Mouse (Mus musculus) heart, embryonic 14.5 days (tissue): ENCODE data around the gene Dcpp1. TPM values are rescaled to one million over a fixed set of nuclear protein-coding genes. Genes with fewer than 3 reads are reported as not detected.
"Not testable (repeated sequence)": the region's sequence is repeated elsewhere in the genome, so short reads cannot be mapped to it uniquely, and the experiment has no call there.

Source experiments
- ATAC-seq: fragments of 200-750 bp; cut with Nextera tagmentation; 2 replicates; pipeline ENCODE4 v1.8.0; 2017; ENCODE audit warnings: low read depth, moderate TSS enrichment; ENCODE audit not compliant: insufficient number of reproducible peaks, insufficient read depth, low FRiP score
- H3K27ac ChIP-seq, 2 experiments: fragments of 200-500 bp in 1 of 2; fragments of 300-500 bp in 1 of 2; sonication (generic) in 1 of 2; replicated peaks in 1 of 2; 2 replicates each; pipeline ENCODE4 v1.5.1; 2012 to 2014; ENCODE audit warnings: low read depth in 2 of 2, low read length in 2 of 2, control low read depth in 1 of 2, mild to moderate bottlenecking in 1 of 2, mixed read lengths in 1 of 2; ENCODE audit not compliant: control insufficient read depth in 1 of 2, insufficient read depth in 1 of 2
- H3K27me3 ChIP-seq: fragments of 300-500 bp; sonication (generic); 2 replicates; pipeline ENCODE4 v1.6.1; 2014; ENCODE audit warnings: mild to moderate bottlenecking, low read length, control low read depth; ENCODE audit not compliant: control insufficient read depth, insufficient read depth
- H3K36me3 ChIP-seq: fragments of 300-500 bp; sonication (generic); 2 replicates; pipeline ENCODE4 v1.6.1; 2014; ENCODE audit warnings: mild to moderate bottlenecking, control low read depth, low read length, mixed read lengths; ENCODE audit not compliant: control insufficient read depth, insufficient read depth
- H3K4me1 ChIP-seq, 2 experiments: fragments of 200-500 bp in 1 of 2; fragments of 300-500 bp in 1 of 2; sonication (generic) in 1 of 2; 2 replicates each; pipeline ENCODE4 v1.6.1; 2012 to 2014; ENCODE audit warnings: low read length in 2 of 2, control low read depth in 1 of 2, mixed read lengths in 1 of 2; ENCODE audit not compliant: control insufficient read depth in 2 of 2, insufficient read depth in 2 of 2
- H3K4me2 ChIP-seq: fragments of 300-500 bp; sonication (generic); 2 replicates; pipeline ENCODE4 v1.6.1; 2014; ENCODE audit warnings: mild to moderate bottlenecking, low read length
- H3K4me3 ChIP-seq, 2 experiments: fragments of 200-500 bp in 1 of 2; fragments of 300-500 bp in 1 of 2; sonication (generic) in 1 of 2; 2 replicates each; pipeline ENCODE4 v1.5.1; 2012 to 2014; ENCODE audit warnings: low read length in 2 of 2, mild to moderate bottlenecking in 2 of 2, control low read depth in 1 of 2, low read depth in 1 of 2, moderate library complexity in 1 of 2; ENCODE audit not compliant: control insufficient read depth in 1 of 2, insufficient read depth in 1 of 2
- H3K9ac ChIP-seq: fragments of 300-500 bp; sonication (generic); 2 replicates; pipeline ENCODE4 v1.6.1; 2014; ENCODE audit warnings: mild to moderate bottlenecking, low read length
- H3K9me3 ChIP-seq: fragments of 300-500 bp; sonication (generic); 2 replicates; pipeline ENCODE4 v1.6.1; 2016; ENCODE audit warnings: low read length, control low read depth; ENCODE audit not compliant: control insufficient read depth
- WGBS: fragments of 180-500 bp; shearing (Covaris S2); extraction: QIAGEN DNeasy Blood & Tissue Kit; methylation state at CpG from one replicate; pipeline ENCODE4 v1.1.7; 2014; 5-methylcytosine and 5-hydroxymethylcytosine counted together
- polyA plus RNA-seq: library from polyadenylated mRNA; unstranded; fragments of >200 nt; fragmentation: Nextera tagmentation; extraction: Ambion mirVana; gene quantifications from 2 replicates; pipeline ENCODE4 v1.2.1, GENCODE M21; 2014

The Dcpp1 gene
- polyA plus RNA-seq, 1 experiment from 2014 or later = not detected

- no peaks in the 10 kb centered on the region for H3K4me1 ChIP-seq
- no peaks in the 10 kb centered on the region for H3K36me3 ChIP-seq
- no peak overlapping the region for H3K4me2 ChIP-seq
- ATAC-seq = no peak
- WGBS = 85% methylated on average over 11 of the region's 11 CpGs
- H3K27me3 ChIP-seq = no peaks in the 10 kb centered on the region
- H3K9me3 ChIP-seq = no peaks in the 10 kb centered on the region
- H3K4me3 ChIP-seq = no peak overlapping the region
- no peak overlapping the region for H3K27ac ChIP-seq
- no peak overlapping the region for H3K9ac ChIP-seq
Measured at GRCm38 (mm10) chr17:23868513-23868912, 12.2 kb upstream of the Dcpp1 start.

DNA sequence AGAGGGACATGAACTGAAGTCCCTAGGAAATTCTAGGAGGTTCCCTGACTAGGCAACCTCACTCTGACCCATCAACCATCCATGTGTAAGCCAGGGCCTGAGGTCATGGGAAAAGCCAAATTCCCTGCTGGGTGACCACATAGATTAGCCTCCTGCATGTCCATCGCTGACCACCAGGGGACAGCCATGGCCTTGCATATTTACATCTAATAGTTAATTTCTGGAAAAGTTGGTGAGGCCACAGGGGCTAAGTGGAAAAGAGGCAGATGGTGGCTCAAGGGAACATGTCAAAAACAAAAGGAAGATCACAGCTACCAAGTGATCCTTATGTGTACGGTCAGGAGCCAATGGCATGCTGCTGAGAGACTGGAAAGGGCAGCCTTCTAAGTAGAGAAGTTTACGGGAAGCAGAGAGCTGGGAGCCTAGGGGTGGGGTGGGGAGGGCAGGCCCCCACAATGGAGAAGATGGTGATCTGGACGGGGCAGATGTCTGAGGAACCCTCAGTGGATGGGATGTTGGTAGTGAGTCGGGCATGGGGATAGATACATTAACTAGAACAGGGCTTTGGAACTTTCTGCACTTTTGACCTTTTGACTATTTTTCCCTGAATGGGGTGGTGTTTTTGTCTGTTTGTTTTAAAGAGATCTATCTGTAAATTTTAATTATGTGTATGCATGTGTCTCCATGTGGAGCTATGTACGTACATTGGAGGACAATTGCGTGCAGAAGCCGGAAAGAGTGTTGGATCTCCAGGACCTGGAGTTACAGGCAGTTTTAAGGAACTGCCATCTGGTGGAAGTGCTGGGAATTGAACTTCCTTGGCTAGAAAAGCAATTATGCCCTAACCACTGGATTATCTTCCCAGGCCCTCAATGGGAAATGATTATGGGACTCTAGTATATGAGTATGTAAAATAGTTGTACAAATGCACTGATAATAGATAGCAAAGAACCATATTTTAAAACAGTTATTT, 6.5 kb upstream of the Dcpp1 start:
- Histone ChIP-seq H3K9ac (no peak overlapping the region), H3K4me3 (no peak overlapping the region), H3K4me2 (no peak overlapping the region), H3K4me1 (0 out of 4 replicates have a peak, but pooled peaks cover 2 to 3% of the 10 kb centered on the region in 2 experiments), H3K9me3 (no peaks in the 10 kb centered on the region), H3K27me3 (no peaks in the 10 kb centered on the region), H3K36me3 (no peaks in the 10 kb centered on the region), H3K27ac (no peak overlapping the region)
- no peak for ATAC-seq
- WGBS = 43% methylated on average over 8 of the region's 8 CpGs

DNA sequence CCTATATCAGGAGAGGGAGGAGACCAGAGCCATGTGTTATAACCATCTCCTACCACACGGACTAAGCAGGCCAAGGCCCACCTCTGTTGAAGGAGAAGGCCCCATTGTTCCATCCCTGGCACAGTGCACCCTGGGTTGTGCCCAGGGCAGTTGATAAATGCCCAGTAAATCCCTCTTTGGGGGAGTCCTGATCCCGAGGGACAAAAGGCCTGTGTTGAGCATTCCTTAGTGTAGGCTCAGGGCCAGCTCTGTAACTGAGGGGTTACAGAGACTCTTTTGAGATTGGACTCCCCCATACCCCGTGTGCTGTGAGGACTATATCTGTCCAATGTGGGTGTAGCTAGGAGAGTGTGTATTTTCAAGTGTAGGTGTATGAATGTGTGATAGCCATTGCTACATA, 3.9 kb upstream of the Dcpp1 start:
- 0 out of 2 replicates have a peak, but pooled peaks have one; percentile 26 for ATAC-seq
- WGBS = 56% methylated on average over 3 of the region's 3 CpGs
- Histone ChIP-seq H3K4me2 (no peak overlapping the region), H3K27me3 (no peaks in the 10 kb centered on the region), H3K9me3 (no peaks in the 10 kb centered on the region), H3K36me3 (no peaks in the 10 kb centered on the region), H3K27ac (no peak overlapping the region), H3K9ac (no peak overlapping the region), H3K4me3 (no peak overlapping the region), H3K4me1 (0 out of 4 replicates have a peak, but pooled peaks cover 2 to 3% of the 10 kb centered on the region in 2 experiments)

DNA sequence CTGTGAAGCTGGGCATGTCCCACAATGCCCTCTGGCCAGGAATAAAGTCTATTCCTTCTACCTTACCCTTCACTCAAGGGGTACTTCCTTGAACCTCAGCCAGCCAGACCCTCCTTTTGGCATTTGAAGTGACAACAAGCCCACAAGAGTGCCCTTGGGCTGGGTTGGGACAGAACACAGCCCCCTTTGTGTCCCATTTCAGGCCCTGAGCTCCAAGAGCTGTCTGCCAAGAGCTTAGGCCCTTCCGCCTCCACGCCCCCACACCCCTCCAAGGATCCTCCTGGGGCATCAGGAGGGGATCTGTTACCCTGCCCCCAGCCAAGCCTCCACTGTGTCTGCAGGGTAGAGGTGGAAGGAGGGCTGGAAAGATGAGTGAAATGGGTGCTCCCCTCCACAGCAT, 3.5 kb upstream of the Dcpp1 start:
- 80% methylated on average over 2 of the region's 2 CpGs for WGBS
- 0 out of 4 replicates have a peak, but pooled peaks cover 2 to 3% of the 10 kb centered on the region in 2 experiments for H3K4me1 ChIP-seq
- no peaks in the 10 kb centered on the region for H3K36me3 ChIP-seq
- ATAC-seq = no peak
- H3K4me3 ChIP-seq = no peak overlapping the region
- H3K9me3 ChIP-seq = no peaks in the 10 kb centered on the region
- no peak overlapping the region for H3K4me2 ChIP-seq
- H3K9ac ChIP-seq = no peak overlapping the region
- no peak overlapping the region for H3K27ac ChIP-seq
- H3K27me3 ChIP-seq = no peaks in the 10 kb centered on the region

- not testable (repeated sequence) for H3K4me3 ChIP-seq, H3K9me3 ChIP-seq
- 63% methylated on average over 4 of the region's 4 CpGs for WGBS
Measured at GRCm38 (mm10) chr17:23917158-23917557, 36.5 kb downstream of the Dcpp1 start, which contains the start of gene Dcpp3. Gene Dcpp3, plus strand, starts transcription at chr17:23917458.

DNA sequence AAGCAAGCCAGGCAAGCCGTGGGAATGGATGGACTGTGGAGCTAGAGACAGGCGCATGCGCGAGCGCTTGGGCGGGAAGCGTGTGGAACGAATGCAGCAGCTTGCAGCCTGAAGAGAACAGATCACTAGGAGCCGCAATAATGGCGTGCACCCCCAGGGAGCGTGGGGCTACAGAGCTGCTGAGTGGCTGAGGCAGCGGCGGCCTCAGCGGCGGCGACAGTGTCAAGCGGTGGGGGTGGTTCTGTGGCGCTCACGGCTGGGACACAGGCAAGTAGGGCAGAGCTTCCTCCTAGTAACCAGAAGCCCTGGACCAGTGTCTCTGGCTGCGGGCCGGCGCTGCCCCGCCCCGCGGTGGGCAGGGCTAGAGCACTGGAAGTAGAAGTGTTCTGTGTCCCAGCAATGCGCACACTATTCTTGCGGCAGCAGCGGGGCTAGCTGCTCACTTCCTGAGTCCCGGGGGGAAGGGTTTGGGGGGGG, 43.9 kb downstream of the Dcpp1 start:
- Histone ChIP-seq H3K27ac (peak overlapping the region; percentile 95 to 97), H3K36me3 (no peaks in the 10 kb centered on the region), H3K4me2 (peak overlapping the region; percentile 88), H3K4me1 (peaks cover 3 to 8% of the 10 kb centered on the region in 2 experiments; a peak in 2 of 4 replicates), H3K9ac (peak overlapping the region; percentile 82), H3K9me3 (no peaks in the 10 kb centered on the region), H3K4me3 (peak overlapping the region; percentile 46 to 57), H3K27me3 (no peaks in the 10 kb centered on the region)
- under 1% methylated on average over 27 of the region's 29 CpGs for WGBS
- ATAC-seq = peak; percentile 99

More at GRCm38 (mm10) chr17:23917158-23917557, 36.5 kb downstream of the Dcpp1 start, which contains the start of gene Dcpp3:
- H3K27ac ChIP-seq, H3K9ac ChIP-seq, ATAC-seq, H3K36me3 ChIP-seq, H3K4me1 ChIP-seq, H3K4me2 ChIP-seq, H3K27me3 ChIP-seq: not testable (repeated sequence)

DNA sequence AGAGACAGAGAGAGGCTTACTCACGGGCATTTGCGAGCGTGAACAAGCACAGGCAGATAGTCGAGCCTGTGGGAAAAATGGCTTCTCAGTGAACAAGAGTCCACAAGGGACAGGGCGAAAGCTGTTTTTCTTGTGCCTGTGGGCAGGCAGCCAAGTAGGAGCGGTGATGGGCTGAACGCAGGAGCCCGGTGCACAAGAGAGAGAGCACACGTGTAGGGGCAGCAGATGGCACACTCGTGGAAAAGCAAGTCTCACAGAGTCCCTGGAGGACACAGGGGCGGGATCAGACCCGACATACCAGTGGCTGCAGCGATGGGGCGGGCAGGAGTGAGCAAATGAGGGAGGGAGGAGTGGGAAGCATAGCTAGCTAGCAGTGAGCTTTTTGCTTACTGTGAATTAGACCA, 44.4 kb downstream of the Dcpp1 start:
- no peaks in the 10 kb centered on the region for H3K36me3 ChIP-seq
- peak; percentile 75 for ATAC-seq
- WGBS = under 1% methylated on average over 14 of the region's 14 CpGs
- H3K27me3 ChIP-seq = no peaks in the 10 kb centered on the region
- peak overlapping the region; percentile 46 to 57 for H3K4me3 ChIP-seq
- H3K4me2 ChIP-seq = peak overlapping the region; percentile 88
- H3K9ac ChIP-seq = peak overlapping the region; percentile 82
- peak overlapping the region; percentile 95 to 97 for H3K27ac ChIP-seq
- H3K9me3 ChIP-seq = no peaks in the 10 kb centered on the region
- H3K4me1 ChIP-seq = peaks cover 3 to 8% of the 10 kb centered on the region in 2 experiments; a peak in 2 of 4 replicates
